Mouse (Mus musculus) intestine, postnatal 0 days (tissue): ENCODE measurements at regions not wholly inside any gene's neighbourhood (a gene's known extent, or its start where the extent isn't known, plus 50 kb on each side); places are given as distances from the start of the nearest gene placed in this dataset.

Experiments used
- ATAC-seq: fragments of 200-750 bp; cut with Nextera tagmentation; 2 replicates; pipeline ENCODE4 v1.8.0; 2017; ENCODE audit warnings: mild to moderate bottlenecking, moderate TSS enrichment, moderate library complexity
- H3K27ac ChIP-seq: fragments of 300-500 bp; sonication (generic); 2 replicates; pipeline ENCODE4 v1.5.1; 2014; ENCODE audit warnings: mild to moderate bottlenecking, low read depth, low read length, moderate library complexity
- H3K27me3 ChIP-seq: fragments of 300-500 bp; sonication (generic); replicated peaks from 2 replicates; pipeline ENCODE4 v1.6.1; 2014; ENCODE audit warnings: low read length, mixed read lengths; ENCODE audit not compliant: control insufficient read depth, insufficient read depth
- H3K36me3 ChIP-seq: fragments of 300-500 bp; sonication (generic); 2 replicates; pipeline ENCODE4 v1.6.1; 2014; ENCODE audit warnings: mild to moderate bottlenecking, moderate library complexity; ENCODE audit not compliant: control insufficient read depth, insufficient read depth
- H3K4me1 ChIP-seq: fragments of 300-500 bp; sonication (generic); replicated peaks from 2 replicates; pipeline ENCODE4 v1.6.1; 2014; ENCODE audit warnings: antibody characterized with exemption, low read length, mixed read lengths; ENCODE audit not compliant: control insufficient read depth, insufficient read depth
- H3K4me2 ChIP-seq: fragments of 300-500 bp; sonication (generic); replicated peaks from 2 replicates; pipeline ENCODE4 v1.6.1; 2014; ENCODE audit warnings: low read depth, mild to moderate bottlenecking, moderate library complexity
- H3K4me3 ChIP-seq: fragments of 300-500 bp; sonication (generic); 2 replicates; pipeline ENCODE4 v1.5.1; 2014; ENCODE audit warnings: low read depth, low read length
- H3K9ac ChIP-seq: fragments of 300-500 bp; sonication (generic); 2 replicates; pipeline ENCODE4 v1.6.1; 2014; ENCODE audit warnings: mild to moderate bottlenecking, low read depth, low read length
- H3K9me3 ChIP-seq: fragments of 300-500 bp; sonication (generic); 2 replicates; pipeline ENCODE4 v1.6.1; 2016; ENCODE audit warnings: mixed run types; ENCODE audit not compliant: control insufficient read depth
- CTCF ChIP-seq: sonication (generic); IDR thresholded peaks from 2 replicates; pipeline ENCODE4 v1.5.1; 2016; ENCODE audit warnings: low read depth, mild to moderate bottlenecking, control low read depth, antibody characterized with exemption, moderate library complexity
- WGBS: fragments of 180-500 bp; shearing (Covaris S2); extraction: QIAGEN DNeasy Blood & Tissue Kit; methylation state at CpG from one replicate; pipeline ENCODE4 v1.1.7; 2014; 5-methylcytosine and 5-hydroxymethylcytosine counted together

DNA sequence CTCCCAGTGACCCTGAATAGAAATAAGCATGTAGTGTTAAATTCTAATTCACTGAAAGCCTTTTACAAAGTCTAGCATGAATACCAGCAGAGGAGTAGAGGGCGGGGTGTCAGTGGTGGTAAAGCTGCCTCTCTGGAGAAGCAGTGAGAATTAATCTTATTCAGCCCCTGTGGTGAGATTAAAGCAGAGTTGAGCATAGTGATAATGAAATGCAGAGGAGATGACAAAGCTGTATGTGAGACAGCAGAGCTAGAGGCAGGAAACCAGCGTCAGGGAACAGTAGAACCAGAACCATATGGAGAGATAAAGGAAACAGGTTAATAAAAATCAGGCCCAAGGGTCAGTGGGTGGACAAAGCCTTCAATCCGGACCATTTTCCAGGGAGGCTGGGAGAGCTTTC lies 1827.2 kb downstream of the Poteg start:
- Histone ChIP-seq H3K4me2 (no peak overlapping the region), H3K36me3 (no peaks in the 10 kb centered on the region), H3K9me3 (no peaks in the 10 kb centered on the region), H3K9ac (no peak overlapping the region), H3K4me1 (no peaks in the 10 kb centered on the region), H3K27ac (no peak overlapping the region), H3K4me3 (no peak overlapping the region), H3K27me3 (no peaks in the 10 kb centered on the region)
- ATAC-seq, result no peak
- no peak for TF ChIP-seq CTCF
- 45% methylated on average over 3 of the region's 3 CpGs for WGBS

DNA sequence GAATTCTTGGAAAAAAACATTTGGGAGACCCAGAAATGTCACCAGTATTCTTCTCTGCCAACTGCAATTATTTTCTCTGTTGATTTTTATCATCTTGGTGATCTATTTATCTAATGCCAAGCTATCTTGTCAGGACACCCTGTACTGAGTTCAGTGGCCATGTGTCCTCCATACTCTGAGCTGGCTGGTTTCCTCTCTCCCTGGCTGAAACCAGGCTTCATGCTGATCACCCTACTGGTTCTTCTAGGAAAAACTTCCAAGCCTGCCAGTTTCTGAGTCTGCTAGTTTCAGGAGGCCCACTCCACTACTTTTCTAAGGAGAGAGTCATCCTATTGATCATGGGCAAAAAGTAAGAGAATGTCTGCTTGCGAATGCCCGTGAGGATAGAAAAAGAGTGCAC lies 1831.2 kb downstream of the Poteg start:
- no peak overlapping the region for H3K4me3 ChIP-seq
- no peaks in the 10 kb centered on the region for H3K27me3 ChIP-seq
- H3K9me3 ChIP-seq, result no peaks in the 10 kb centered on the region
- H3K9ac ChIP-seq, result no peak overlapping the region
- H3K4me2 ChIP-seq, result no peak overlapping the region
- no peak for TF ChIP-seq CTCF
- no peaks in the 10 kb centered on the region for H3K4me1 ChIP-seq
- H3K27ac ChIP-seq, result no peak overlapping the region
- WGBS, result 91% methylated on average over 2 of the region's 2 CpGs
- no peaks in the 10 kb centered on the region for H3K36me3 ChIP-seq
- ATAC-seq, result no peak

GRCm38 (mm10) chr8:29279276-29279675 lies 1831.8 kb downstream of the Poteg start:
- WGBS, result 53% methylated on average over 3 of the region's 3 CpGs
- no peak overlapping the region for H3K4me3 ChIP-seq
- no peak overlapping the region for H3K27ac ChIP-seq
- H3K4me1 ChIP-seq, result no peaks in the 10 kb centered on the region
- no peak for TF ChIP-seq CTCF
- H3K27me3 ChIP-seq, result no peaks in the 10 kb centered on the region
- no peak overlapping the region for H3K4me2 ChIP-seq
- H3K36me3 ChIP-seq, result no peaks in the 10 kb centered on the region
- H3K9me3 ChIP-seq, result no peaks in the 10 kb centered on the region
- no peak overlapping the region for H3K9ac ChIP-seq
- no peak for ATAC-seq

- TF ChIP-seq CTCF, result peak; percentile 81
- H3K9ac ChIP-seq, result no peak overlapping the region
- no peak overlapping the region for H3K27ac ChIP-seq
- no peaks in the 10 kb centered on the region for H3K4me1 ChIP-seq
- ATAC-seq, result no peak
- H3K27me3 ChIP-seq, result no peaks in the 10 kb centered on the region
- H3K36me3 ChIP-seq, result no peaks in the 10 kb centered on the region
- H3K9me3 ChIP-seq, result no peaks in the 10 kb centered on the region
- H3K4me3 ChIP-seq, result no peak overlapping the region
- H3K4me2 ChIP-seq, result no peak overlapping the region
- 2% methylated on average over 6 of the region's 6 CpGs for WGBS
Observed at GRCm38 (mm10) chr8:29290386-29290785, 1842.9 kb downstream of the Poteg start.
